Mouse (Mus musculus) lung, postnatal 25 days (tissue): ENCODE measurements at regions not wholly inside any gene's neighbourhood (a gene's known extent, or its start where the extent isn't known, plus 50 kb on each side); places are given as distances from the start of the nearest gene placed in this dataset.

Experiments used
- DNase-seq: peaks from one replicate; pipeline ENCODE4 v3.0.0; 2022; ENCODE audit warnings: low spot score

DNA sequence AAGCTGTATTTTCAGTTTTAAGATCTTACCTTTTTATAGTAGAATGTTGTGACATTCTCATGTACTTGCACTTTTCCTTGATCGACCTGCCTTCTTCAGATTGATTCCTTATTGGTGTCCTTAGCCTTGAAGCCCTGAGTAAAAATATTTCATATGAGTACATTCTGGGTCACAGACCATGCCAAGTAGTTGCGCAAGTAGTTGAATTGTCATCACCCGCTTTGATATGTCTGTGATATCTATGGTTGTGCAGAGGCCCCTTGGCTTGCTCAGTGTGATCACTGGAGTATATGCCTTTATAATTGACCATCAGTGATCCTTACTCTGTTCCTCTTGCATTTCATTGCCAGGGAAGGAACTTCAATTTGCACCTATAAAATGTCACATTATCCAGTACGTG, 131.1 kb upstream of the Reg3g start:
- DNase-seq = no peak

DNA sequence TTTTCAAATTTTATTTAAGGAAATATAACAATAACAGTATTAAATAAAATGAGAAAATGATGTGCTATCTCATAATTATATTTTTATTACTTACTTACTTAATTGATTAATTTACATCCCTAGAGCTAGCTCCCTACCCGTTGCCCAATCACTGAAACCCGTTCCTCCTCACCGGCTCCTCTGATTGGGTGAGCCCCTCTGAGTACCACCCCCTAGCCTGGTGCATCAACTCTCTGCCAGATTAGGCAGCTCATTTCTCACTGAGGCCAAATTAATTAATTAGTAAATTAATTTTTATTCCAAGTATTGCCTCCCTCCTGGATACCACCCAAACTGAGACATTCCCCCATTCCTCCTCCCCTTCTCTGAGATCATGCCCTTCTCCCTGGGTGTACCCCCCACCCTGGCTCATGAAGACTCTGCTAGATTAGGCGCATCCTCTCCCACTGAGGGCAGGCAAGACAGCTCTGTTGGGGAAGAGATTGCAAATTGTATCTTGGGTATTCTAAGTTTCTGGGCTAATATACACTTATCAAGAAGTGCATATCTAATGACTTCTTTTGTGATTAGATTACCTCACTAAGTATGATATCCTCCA, 101.4 kb upstream of the Reg3g start:
- DNase-seq = no peak

DNA sequence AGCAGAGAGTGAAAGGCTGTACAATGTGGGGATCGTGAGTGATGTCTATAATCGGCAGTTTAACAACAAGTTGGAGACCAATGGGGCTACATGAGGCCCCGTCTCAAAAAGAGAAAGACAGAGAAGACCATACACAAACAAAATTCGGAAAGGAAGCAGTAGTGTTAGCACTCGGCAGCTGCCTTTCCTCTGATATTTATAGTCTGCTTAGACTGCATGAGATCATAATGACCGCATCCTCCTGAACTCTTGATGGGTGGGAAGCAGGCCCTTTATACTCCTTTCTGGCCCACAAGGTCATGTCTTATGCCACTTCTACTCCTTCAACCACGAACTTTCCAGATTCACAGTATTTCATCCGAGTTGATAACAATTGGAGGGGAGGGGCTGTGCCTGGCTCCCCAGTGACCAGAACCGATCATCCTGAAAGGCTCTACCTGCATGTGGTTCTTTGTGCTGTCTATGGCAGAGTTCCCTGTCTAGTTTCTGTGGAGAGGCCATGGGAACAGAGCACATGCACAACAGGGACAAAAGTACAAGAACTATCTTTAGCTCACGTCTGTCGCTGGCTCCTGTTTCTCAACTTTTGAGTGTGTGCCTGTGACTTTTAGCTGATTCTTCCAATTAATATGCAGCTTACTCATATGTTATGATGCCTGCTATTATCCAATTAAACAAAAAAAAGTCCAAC, 84.5 kb upstream of the Reg3g start:
- no peak for DNase-seq

DNA sequence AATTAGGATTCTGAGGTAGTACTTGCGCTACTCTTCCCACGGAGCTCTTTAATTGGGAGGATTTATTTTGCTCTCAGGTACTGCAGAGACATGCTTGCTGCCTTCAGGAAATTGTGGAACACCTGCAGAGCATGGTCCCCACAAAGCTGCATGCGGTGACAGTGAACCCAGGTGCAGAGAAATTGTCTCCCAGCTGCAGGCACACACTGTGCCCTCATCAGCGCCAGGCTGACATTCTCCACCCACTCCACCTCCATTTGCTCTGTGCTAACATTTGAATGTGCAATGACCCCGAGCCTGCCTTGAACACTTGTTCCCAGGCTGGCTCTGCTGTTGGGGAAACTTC, 83.7 kb upstream of the Reg3g start:
- no peak for DNase-seq

DNA sequence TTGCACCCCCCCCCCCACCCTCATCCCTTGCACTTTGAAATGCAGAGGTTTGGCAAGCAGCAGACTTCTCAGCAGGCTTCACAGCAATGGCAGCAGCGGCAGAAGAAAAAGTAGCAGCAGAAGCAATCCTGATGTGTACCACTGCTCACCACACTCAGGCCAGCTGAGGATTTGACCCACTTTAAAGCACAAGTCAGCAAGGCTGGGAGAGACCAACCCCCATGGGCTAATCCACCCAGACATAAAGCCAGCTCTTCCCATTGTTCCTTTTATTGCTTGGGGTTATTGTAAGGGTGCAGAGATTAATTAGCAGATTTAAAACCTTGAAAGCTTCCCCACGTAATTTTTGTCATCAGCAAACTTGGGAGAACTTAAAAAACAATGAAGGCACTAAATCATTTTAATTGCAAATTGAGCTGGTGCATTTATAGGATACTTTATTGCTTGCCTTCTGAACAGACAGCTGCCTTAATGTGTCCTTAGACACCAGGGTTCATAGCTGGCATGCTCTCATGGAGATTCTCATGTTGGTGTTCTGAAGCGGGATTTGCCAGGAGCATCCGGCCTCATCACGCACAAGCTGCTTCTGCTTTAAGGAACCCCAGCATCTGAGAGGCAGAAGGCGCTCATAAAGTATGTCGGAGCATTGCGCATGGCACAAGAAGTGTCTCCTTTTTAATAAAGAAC, 83.1 kb upstream of the Reg3g start:
- DNase-seq = no peak

DNA sequence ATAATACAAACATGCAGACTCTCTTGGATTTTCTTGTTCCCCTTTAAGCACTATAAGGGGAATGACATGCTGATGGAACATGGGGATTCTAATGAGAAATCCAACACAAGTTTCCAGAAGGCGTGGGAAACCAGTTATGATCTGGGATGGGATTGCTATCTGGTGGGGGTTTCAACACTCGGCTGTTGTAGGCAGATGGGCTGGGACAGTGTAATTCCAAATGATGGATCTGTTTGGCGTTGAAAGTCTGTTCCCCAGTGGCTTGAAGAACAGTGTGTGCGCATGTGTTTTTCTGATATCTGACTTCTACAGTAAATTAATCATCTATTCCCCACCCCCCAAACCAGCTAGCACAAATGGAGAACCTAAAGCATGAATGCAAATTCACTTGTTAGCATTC, 79.8 kb upstream of the Reg3g start:
- DNase-seq = no peak

DNA sequence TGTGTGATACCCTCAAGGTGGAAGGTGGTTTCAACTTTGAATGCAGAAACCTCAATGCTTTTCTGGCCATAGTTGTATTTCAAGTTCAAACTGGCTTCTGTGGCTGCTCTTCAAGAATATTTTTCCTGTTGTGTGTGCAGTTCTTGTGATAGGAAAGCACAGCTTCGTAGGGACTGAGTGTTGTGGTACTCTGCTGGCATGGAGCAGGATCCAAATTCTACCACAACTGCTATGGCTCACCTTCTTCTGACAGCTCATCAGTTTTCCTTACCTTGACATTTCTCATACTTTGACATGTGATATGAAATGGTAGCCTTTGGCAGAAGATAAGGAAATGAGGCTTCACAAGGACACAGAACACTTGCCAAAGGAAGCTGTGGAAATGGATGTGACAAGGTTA, 79.0 kb upstream of the Reg3g start:
- no peak for DNase-seq

DNA sequence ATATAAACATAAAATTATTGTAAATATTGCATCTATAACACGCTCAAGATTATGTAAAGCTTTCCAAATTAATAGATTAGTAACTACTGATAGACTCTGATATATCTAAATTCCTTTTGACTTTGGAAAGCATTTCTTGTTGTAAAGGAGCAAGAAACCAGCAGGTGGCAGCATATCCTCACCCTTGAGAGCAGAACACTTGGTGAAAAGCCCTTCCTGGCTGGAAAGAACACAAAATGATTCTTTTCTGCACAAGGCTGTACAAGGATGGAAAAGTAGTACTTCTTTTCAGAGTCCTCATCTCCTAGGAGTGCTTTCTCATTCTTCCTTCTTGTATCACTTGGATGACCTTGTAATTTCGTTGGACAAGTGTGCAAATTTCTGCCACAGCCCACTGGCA, 75.6 kb upstream of the Reg3g start:
- peak; percentile 12 for DNase-seq

DNA sequence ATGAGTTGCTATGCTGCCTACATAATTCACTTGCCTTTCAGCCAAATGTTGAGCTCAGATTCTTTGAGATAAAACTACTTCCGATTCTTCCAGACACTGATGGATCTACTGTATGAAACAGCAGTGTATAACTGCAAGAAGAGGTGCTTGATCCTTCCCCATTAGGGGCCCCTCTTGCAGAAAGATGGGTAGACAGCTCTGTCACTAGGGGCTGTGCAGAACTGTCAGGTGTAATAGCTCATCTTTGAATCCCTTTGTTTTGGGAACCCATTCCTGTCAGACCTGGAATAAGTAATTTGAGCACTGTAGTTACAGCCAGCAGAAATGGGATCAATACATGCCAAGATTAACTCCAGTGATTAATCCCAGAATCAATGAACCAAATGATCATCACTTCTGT, 68.8 kb upstream of the Reg3g start:
- DNase-seq = no peak

DNA sequence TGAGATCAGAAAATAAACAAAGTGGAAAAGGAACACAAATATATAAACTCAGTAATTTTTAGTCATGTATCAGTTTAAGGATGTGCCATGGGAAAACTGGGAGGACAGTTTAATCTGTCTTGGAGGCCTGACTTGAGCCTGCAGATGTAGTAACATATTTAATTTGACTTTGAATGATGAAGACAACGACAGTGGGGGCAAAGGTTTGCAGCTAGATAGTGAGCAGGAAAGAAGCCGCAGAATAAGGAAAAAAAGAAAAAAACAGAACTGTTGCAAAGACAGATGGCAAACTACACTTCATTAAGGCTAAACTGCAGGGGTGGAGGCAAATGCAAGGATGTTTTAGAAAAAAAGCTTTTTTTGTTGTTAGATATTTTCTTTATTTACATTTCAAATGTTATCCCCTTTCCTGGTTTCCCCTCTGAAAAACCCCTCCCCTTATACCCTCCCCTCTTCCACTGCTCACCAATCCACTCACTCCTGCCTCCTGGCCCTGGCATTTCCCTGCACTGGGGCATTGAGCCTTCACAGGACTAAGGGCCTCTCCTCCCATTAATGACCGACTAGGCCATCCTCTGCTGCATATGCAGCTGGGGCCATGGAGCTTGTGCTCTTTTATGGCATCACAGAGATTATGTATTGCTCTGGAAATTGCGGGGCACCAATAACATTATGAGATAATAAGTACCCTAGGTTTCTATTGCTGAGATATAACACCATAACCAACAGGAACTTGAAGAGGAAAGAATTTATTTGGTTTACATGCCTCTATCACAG, 58.5 kb upstream of the Reg3g start:
- no peak for DNase-seq
